Mouse (Mus musculus) cerebral cortex, adult 2 months (tissue): ENCODE measurements around the gene Gimap4.

ENCODE experiments used
- WGBS: fragments of 180-500 bp; shearing (Covaris S2); methylation state at CpG from one replicate; pipeline ENCODE4 v1.1.7; 2018; 5-methylcytosine and 5-hydroxymethylcytosine counted together

Gimap4 gene

DNA sequence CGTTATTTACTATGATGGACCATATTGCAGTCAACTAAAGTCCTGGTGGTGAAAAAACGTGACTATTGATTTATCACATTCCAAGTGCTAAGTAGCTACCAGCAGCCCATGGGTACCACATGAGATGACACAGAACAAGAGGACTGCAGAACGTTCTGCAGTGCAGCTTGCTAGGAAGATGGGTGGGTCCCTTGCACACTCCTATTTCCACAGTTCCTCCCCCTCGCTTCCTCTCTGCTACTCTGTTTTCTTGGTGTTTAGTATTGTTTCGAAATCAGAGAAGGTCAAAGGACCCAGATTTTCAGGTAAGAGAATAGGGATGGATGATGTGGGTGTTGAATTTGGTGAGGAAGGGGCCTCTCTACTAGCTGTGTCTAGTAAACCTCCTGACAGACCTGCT lies at the start of gene Gimap4:
Gimap4 (plus strand) TSS at position 231 of the 400 bp plus-strand sequence.
- 65% methylated on average over 5 of the region's 5 CpGs for WGBS

DNA sequence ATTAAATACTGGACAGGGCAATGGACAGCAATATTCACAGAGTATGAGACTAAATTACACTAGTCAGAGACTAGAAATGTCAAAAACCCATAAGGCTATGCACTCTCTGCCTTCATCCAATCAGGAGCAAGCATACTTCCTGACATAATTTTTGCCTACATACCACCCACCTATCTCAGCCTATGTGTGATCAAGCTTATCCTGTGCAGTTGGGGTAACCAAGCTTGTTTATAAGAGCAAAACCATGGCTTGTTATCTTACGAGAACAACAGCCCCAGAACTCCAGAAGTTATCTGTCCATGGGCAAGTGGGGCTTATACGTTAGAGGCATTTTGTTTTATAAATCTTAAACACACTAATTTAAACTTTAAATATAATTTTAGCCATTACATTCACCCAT lies 49.2 kb upstream of the Gimap4 start:
- WGBS, result 88% methylated on average over 2 of the region's 2 CpGs

DNA sequence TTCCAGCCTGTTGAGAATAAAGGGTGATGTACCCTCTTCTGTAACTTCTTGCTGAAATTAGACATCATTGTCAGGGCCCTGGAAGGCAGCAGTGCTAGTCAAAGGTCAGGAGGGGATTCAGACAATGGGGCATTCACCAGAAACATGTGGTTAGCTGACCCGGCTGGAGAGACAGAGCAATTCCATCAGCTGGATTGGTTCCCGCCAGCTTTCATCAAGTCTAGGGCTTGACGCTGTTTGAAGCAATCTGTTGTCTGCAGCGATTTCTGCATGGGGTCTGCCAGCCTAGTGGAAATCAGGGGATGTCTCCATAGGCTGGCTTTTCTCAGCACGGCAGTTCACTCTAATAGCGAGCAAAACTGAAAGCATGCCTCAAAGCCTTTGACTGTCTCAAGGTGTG lies 47.8 kb upstream of the Gimap4 start:
- WGBS, result 72% methylated on average over 6 of the region's 6 CpGs

DNA sequence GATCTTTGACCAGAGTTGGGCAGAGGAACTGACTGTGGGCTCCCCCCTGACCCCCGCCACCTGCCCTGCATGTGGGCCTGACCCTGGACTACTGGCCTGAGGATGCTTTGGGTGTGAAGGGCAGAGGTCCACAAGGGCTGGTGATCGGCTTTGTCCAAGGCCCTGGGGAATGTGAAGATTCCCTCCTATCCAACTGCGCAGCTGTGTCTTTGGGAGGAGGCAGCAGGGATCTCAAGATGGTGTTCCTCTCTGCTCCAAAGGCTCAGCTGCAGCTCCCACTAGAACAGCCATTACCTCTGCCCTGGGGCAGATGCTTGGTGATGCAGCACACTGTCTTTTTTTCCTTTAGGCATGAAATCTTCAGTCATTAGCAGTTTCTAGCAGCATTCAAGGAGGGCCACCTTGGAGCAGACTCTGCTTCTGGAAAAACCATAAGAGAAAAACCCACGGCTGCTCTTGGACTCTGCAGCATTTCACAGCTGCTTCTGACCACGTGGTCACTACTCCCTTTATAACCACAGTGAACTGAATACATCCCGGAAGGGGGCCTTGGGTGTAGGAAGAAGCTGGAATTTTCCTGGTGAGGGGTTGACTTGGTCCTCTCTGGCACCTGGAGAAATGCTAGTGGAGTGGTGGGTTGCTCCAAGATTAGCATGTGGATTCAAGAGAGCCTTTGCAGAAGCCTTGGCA lies 46.4 kb upstream of the Gimap4 start:
- 63% methylated on average over 6 of the region's 6 CpGs for WGBS

DNA sequence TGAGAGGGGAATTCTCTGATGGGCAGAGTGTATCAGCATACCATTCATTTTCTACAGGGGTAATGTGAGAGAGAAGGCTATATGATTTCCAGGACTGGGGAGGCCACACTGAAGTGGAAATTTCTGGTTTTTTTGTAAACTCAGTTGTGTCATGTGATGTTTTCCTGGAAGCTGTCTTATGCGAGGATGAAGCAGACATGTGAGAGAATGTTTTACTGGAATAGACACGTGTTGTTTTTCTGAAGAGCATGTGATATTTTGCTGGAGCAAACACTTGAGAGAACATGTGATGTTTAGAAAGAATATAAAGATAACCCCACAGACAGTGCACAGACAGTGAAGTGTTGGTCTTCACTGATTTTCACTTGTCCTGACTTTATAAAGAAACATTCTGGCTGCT lies 45.8 kb upstream of the Gimap4 start:
- 73% methylated on average over 2 of the region's 2 CpGs for WGBS

DNA sequence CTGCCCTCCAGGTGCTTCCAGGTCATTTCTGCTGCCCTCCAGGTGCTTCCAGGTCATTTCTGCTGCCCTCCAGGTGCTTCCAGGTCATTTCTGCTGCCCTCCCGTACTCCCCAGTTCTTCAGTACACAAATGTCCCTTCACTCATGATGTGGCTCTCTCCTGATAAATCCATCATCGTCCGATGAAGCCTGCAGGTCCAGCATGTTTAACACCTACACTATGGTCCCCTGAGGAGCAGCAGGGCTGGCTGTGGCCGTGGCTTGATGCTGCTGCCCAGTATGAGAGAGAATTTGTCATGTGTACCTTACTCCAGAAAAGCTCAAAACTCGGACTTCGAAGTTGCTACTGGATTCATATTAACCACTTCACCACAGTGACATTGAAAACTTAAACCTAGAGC lies 43.0 kb upstream of the Gimap4 start:
- WGBS, result 86% methylated on average over 6 of the region's 6 CpGs

DNA sequence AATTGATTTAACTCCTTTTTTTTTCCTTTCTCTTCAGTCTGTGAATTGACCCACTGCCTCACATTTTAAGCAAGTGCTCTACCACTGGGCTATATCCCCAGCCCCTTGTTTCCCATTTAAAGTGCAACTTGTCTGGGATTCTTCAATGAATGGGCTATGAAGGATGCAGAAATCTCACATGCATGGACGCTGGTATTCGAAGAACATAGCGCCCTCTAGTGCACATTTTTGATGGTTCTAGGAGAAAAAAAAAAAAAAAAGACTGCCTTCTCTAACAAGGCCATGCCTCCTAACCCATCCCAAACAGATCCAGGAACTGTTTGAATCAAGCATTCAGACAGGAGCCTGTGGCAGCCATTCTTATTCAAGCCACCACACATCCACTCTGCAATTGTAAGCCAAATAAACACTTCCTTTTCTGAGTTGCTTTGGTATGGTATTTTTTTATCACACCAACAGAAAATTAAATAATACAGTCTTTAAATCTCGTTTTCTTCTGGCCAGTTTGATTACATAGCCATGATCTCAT lies 41.5 kb upstream of the Gimap4 start:
- 15% methylated on average over 4 of the region's 4 CpGs for WGBS

DNA sequence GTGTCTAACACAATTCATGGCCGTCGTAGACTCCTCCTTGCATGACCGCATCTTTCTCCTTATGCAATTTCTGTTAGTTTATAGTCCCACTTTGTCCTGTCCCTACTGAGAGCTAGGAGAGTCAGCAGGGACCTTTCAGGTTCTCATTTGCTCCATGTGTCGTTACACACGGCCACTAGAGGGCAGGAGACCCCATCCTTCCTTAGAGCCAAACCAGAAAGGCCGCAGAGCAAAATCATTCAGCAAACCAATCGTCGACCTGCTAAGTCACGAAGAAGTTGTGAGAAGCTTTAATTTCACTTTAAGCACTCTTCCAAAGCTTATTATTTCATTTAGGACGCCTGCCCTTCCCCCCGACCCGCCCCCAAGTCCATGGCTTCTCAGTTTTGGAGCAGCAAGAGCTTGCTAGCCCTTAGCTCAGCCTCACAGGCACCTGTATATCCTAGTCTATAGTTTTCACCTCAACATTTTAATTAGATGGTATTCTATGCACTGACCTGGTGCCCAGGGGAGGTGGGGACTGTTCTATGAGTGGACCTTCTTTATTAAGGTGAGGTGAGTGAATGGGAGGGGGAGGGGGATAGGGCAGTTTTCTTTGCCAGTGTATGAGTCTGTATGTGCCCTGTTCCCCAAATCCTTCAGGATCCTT lies 38.6 kb upstream of the Gimap4 start:
- 11% methylated on average over 12 of the region's 12 CpGs for WGBS

DNA sequence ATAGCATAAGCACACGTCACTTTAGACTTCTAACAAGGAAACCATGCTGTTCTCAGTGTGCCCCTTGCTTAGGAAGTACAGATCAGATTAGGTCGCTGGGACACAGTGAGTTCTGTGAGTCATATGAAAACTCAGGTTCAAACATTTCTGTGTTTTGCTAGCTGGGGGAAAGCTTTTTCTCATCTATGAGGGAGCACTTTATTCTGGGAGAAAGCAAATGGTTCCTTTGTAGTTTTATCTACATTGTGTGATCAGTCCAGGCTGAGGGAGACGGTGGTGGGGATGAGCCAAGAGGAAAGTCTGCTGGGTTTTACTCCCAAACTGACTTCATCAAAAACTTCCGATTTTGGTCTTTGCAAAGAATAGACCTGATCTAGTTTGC lies 38.0 kb upstream of the Gimap4 start:
- 85% methylated on average over 4 of the region's 4 CpGs for WGBS

DNA sequence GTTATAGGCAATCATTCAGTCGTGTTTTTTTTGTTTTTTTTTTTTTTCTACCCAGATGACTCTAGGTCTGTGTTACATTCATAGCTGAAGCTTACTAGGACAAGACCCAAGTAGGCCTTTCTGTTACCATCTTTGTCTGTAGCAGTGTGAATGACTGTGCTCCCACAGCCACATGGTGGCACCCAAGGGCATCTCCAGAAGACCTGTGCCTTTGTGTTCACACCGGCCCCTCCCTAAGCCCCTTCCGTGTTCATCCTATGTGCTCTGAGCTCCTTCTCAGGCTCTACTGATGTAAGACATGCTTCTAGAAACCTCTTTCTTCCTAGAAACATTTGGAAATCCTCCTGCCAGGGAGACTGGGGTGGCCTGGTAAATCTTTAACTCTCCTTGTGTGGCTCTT lies 37.4 kb upstream of the Gimap4 start, which contains the start of gene Gimap8:
Gimap8 (plus strand) TSS at position 240 of the 400 bp plus-strand sequence.
- WGBS, result 53% methylated on average over 3 of the region's 3 CpGs

DNA sequence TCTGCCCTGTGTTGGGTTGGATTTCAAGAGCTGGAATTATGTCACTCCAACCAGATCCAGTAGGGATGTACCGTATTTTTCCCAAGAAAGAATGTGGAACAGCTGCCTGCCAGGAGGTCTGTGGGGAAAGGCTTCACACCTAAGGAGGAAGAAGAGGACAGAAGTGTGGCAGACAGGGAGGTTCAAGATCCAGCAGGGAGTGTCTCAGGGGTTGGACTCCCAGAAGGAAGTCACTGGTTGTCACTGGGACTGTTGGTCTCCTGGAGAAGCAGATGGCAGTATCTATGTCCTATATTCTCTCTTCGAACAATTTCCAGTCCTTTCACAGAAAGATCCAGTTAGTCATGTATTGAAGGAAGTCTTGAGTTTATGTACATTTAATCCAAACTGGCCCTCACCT lies 36.7 kb upstream of the Gimap4 start:
- 78% methylated on average over 2 of the region's 2 CpGs for WGBS

DNA sequence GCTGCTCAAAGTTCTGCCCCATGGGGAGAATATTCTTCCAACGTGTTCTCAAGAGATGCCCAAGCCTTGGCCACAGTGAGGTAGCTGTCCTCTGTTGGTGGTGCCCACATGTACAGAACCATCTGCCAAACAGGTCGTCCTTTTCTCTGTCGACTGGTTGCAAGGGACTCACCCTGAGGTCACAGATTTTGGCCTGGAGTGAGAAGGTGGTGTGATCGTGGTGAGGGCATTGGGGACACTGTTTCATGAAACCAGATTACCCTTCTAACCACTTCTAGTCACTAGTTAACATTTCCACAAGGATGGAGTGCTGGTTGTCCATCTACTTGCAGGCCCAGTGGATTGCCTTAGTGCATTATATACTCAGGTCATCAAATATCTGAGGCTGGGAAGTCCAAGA lies 35.6 kb upstream of the Gimap4 start:
- WGBS, result 88% methylated on average over 4 of the region's 4 CpGs

DNA sequence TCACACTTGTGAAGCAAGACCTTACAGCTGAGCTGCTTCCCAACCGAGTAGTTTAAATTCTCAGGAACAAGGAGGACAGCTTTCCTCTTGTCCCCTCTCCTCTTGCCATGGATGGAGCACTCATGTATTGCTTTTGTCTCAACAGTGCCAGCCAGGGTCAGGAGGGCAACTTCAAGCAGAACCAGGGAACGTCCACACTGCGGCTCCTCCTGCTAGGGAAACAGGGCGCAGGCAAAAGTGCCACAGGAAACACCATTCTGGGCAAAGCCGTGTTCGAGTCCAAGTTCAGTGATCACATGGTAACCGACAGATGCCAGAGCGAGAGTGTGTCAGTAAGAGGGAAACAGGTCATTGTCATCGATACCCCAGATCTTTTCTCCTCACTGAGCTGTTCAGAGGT lies 34.3 kb upstream of the Gimap4 start:
- 91% methylated on average over 9 of the region's 9 CpGs for WGBS

DNA sequence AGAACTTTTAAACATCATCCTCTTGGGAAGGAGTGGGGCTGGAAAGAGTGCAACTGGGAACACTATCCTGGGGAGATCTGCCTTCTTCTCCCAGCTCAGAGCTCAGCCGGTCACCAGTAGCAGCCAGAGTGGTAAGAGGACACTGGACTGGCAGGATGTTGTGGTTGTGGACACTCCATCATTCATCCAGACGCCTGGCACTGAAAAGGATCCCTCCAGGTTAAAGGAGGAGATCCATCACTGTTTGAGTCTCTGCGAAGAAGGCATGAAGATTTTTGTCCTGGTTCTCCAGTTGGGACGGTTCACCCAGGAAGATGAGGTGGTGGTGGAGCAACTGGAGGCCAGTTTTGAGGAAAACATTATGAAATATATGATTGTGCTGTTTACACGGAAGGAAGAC lies 25.6 kb upstream of the Gimap4 start:
- 87% methylated on average over 5 of the region's 5 CpGs for WGBS

DNA sequence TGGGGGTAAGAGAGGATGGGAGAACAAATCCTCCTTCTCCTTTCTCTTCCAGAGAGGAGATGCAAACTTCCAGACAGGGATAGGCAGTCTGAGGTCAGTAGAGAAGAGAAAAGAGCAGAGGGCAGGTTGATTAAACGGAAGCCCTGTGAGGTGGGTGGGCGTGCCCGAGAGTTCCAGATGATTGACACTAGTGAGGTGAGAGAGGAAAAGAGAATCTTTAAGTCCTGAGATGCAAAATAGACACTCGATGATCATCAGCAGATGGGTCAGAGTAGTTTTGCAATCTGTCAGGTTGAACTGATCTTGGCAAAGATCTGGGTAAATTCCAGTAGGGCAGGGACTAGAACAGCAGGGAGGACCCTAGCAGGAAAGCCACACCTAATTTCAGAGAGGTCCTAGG lies 19.6 kb upstream of the Gimap4 start:
- 83% methylated on average over 4 of the region's 4 CpGs for WGBS

DNA sequence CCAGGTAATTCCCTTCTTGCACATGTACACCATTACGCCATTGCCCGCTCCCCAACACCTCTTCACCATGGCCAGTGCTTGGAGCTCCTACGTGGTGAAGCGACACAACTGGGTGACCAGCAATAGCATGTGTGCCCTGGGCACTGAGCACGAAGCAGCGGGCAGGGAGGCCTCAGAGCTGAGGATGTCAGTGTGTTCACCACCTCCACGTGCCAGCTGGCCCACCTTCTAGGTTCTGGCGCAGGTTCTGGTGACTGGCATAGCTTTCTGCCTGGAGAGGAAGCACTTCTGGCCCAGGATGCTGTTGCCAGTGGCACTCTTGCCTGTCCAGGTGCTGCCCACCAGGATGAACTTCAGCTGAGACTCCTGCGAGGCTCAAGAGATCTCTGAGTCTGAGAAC lies 18.9 kb upstream of the Gimap4 start:
- WGBS, result 96% methylated on average over 9 of the region's 9 CpGs

DNA sequence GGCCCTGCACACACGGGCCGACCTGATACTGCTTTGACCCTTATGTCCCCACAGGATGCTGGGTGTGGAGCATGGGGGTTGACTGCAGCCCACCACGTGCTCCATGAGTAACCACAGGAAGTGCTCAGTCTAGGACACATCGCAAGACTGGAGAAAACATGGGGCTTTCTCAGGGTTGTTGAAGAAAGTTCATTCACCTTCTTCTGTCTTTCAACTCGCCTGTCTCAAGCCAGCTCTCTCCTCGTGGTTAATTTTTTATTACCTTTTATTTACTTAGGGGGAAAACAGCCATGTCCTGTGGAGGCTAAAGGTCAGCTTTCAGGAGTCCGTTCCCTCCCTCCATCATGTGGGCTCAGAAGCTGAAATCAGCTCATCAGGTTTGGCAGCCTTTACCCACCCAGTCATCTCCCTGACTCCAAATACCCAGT lies 18.2 kb upstream of the Gimap4 start:
- 66% methylated on average over 7 of the region's 7 CpGs for WGBS

DNA sequence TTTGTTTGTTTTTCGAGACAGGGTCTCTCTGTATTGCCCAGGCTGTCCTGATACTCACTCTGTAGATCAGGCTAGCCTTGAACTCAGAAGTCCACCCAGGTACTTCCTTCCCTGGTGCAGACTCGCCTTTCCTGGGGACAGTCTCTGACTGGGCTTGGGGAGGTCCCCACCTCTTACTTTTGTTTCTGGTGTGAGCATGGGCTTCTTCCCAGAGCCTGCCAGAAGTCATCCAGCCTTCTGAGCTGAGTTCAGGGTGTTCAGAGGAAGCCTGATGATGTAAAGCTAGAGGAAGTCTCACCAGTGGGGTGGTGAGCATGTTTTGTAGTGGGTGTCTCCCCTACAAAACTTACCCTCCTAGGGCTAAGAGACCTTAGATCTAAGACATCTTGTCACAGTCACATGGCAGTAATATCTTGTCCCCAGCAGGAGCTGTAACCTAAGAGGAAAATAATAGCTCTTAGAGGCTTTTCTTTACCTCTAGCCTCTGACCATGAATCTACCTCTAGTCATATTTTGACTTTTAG lies 14.8 kb upstream of the Gimap4 start:
- WGBS, result 69% methylated on average over 2 of the region's 2 CpGs

DNA sequence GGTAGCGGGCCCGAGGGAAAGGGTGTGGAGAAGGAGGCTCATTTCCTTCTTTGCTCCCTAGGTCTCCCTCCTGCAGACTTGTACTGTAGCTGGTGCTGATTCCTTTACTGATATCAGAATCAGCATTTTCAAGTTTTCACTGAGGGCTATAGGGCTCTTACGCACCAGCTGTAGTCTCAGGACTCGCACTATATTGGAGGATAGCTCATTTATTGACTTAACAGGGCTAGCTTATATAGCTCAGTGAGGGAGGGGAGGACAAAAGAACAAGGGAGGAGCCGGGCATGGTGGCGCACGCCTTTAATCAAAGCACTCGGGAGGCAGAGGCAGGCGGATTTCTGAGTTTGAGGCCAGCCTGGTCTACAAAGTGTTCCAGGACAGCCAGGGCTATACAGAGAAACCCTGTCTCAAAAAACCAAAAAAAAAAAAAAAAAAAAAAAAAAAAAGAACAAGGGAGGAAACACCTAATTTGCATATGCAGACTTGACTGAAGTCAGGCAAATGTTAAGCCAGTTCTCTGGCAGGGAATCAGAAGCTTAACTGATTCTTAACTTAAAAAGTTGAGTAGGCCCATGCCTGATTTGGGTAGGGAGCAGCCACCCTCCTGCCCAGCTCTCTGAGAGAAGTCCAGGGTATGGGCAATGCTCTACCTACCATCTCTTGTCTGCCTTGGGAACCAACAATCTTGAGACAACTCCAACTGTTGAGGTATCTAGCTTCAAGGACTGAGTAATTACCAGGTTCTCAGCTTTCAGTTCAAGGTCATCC lies 9.9 kb upstream of the Gimap4 start:
- 95% methylated on average over 9 of the region's 9 CpGs for WGBS

DNA sequence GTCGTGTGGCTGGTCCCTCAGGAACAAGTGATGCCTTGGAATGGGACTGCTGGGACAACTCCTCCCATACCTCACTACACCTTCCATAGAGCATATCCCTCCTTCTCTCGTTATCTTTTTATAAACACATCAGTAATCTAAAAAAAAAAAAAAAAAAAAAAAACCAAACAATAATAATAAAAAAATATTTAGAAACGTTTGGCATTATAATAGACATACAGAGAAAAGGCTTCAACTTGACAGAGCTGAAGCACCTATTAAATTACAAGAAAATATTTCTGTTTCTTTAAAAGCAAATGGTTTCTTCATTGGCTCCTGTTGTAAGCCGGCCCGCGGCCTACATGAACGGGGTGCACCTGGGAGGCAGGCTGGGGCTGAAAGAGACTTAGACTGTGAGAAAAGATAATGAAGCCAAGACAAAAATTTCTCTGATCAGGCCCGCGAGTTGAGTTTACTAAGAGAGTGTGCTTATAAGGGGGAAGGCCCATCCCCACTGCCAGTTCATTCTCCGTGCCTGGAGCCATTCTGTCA lies 8.9 kb upstream of the Gimap4 start:
- 61% methylated on average over 10 of the region's 10 CpGs for WGBS

DNA sequence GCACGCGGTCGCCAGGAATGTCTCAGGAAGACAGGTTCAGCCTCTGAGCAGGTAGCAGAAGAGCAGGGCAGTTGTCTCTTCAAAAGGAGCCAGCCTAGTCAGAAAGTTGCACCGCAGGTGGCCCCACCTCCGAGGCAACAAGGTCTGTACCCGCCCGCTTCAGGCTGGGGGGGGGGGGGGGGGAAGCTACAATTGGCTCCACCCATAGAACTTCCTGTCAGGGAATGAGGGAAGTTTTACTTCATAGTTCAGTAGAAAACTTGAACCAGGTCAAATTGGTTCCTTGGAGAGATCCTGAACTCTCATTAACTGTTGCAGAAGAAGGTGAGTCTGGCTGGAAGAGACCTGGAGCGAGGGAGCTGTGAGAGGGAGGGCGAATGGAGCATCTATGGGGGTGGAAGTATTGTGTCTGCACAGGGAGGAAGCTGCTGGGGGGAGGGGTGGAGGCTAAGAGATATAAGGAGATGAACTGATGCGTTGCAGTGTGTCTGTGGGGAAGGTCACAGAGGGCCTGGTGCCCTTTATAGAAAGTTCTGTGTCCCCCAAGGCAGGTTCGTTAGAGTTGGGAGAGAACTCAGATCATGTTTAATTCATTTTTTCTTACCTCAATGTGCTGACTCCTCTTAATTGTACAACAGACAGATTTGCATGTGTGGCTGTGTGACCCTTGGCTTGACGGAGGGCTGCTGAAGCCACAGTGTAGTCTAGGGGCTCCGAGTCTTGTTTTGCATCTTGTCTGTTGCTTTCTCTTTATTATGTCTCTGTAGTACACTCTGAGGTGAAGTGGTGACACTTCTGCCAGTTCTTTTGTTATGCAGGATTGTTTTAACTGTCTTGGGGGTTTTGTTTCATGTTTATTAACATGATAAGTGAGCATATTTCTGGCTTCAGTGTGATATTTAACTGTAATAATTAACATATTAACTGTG lies 8.2 kb upstream of the Gimap4 start, which contains the start of gene Gimap9:
Gimap9 (plus strand) TSS at position 199 of the 929 bp plus-strand sequence.
- 44% methylated on average over 13 of the region's 13 CpGs for WGBS
